Mouse (Mus musculus): ENCODE results near the gene Ip6k3. TPM values are rescaled to one million over a fixed set of nuclear protein-coding genes. Genes with fewer than 3 reads are reported as not detected.
A peak's percentile ranks its signal among the peaks of the same experiment; 100 is the strongest.

Gene Ip6k3
- polyA plus RNA-seq, 1 experiment from 2014 or later = 0.21 TPM

GRCm38 (mm10) chr17:27129291-27129690, 38.3 kb downstream of the Ip6k3 start:
- Histone ChIP-seq H3K9me3 (no peaks in the 10 kb centered on the region), H3K4me1 (peaks cover 42% of the 10 kb centered on the region), H3K27me3 (replicated peaks) (no peaks in the 10 kb centered on the region), H3K4me3 (replicated peaks) (no peak overlapping the region), H3K9ac (no peak overlapping the region), H3K36me3 (peaks cover 8% of the 10 kb centered on the region; the same call in 1 of the 2 replicates), H3K27ac (no peak overlapping the region), H3K4me2 (no peak overlapping the region)
- ATAC-seq (ENCODE audit: insufficient read depth, low FRiP score, low read depth) = no peak
- WGBS = 77% methylated on average over 13 of the region's 13 CpGs

- Histone ChIP-seq H3K27me3 (replicated peaks) (no peaks in the 10 kb centered on the region), H3K4me1 (peaks cover 37% of the 10 kb centered on the region), H3K36me3 (peaks cover 13% of the 10 kb centered on the region; the same call in 1 of the 2 replicates), H3K4me3 (replicated peaks) (no peak overlapping the region), H3K9ac (no peak overlapping the region), H3K9me3 (no peaks in the 10 kb centered on the region), H3K4me2 (no peak overlapping the region), H3K27ac (no peak overlapping the region)
- WGBS = 83% methylated on average over 5 of the region's 5 CpGs
- ATAC-seq (ENCODE audit: insufficient read depth, low FRiP score, low read depth) = no peak; the same call in 1 of the 2 replicates
Measured at GRCm38 (mm10) chr17:27128189-27128588, 39.4 kb downstream of the Ip6k3 start.

GRCm38 (mm10) chr17:27126974-27127373, 40.6 kb downstream of the Ip6k3 start:
- H3K4me2 ChIP-seq = no peak overlapping the region
- no peak overlapping the region for H3K4me3 ChIP-seq (replicated peaks)
- H3K4me1 ChIP-seq = peaks cover 36% of the 10 kb centered on the region
- ATAC-seq (ENCODE audit: insufficient read depth, low FRiP score, low read depth) = no peak
- H3K9me3 ChIP-seq = no peaks in the 10 kb centered on the region
- no peaks in the 10 kb centered on the region for H3K27me3 ChIP-seq (replicated peaks)
- no peak overlapping the region for H3K27ac ChIP-seq
- 65% methylated on average over 10 of the region's 10 CpGs for WGBS
- peaks cover 25% of the 10 kb centered on the region for H3K36me3 ChIP-seq
- no peak overlapping the region for H3K9ac ChIP-seq

- no peak overlapping the region for H3K4me3 ChIP-seq (replicated peaks)
- no peaks in the 10 kb centered on the region for H3K9me3 ChIP-seq
- ATAC-seq (ENCODE audit: insufficient read depth, low FRiP score, low read depth) = no peak
- H3K4me1 ChIP-seq = peaks cover 33% of the 10 kb centered on the region
- H3K27me3 ChIP-seq (replicated peaks) = no peaks in the 10 kb centered on the region
- no peak overlapping the region for H3K9ac ChIP-seq
- no peak overlapping the region for H3K27ac ChIP-seq
- 87% methylated on average over 11 of the region's 11 CpGs for WGBS
- no peak overlapping the region for H3K4me2 ChIP-seq
- peaks cover 32% of the 10 kb centered on the region for H3K36me3 ChIP-seq
Measured at GRCm38 (mm10) chr17:27125669-27126202, 41.9 kb downstream of the Ip6k3 start.

- H3K27me3 ChIP-seq (replicated peaks) = no peaks in the 10 kb centered on the region
- no peak overlapping the region for H3K9ac ChIP-seq
- WGBS = 36% methylated on average over 12 of the region's 12 CpGs
- H3K27ac ChIP-seq = 0 out of 2 replicates have a peak overlapping the region, but pooled peaks have one; percentile 12
- no peak overlapping the region for H3K4me3 ChIP-seq (replicated peaks)
- ATAC-seq (ENCODE audit: insufficient read depth, low FRiP score, low read depth) = no peak
- peaks cover 32% of the 10 kb centered on the region for H3K36me3 ChIP-seq
- no peak overlapping the region for H3K4me2 ChIP-seq
- H3K9me3 ChIP-seq = no peaks in the 10 kb centered on the region
- peaks cover 33% of the 10 kb centered on the region for H3K4me1 ChIP-seq
Measured at GRCm38 (mm10) chr17:27125185-27125584, 42.4 kb downstream of the Ip6k3 start.

- Histone ChIP-seq H3K9me3 (no peaks in the 10 kb centered on the region), H3K4me2 (no peak overlapping the region), H3K27ac (no peak overlapping the region), H3K9ac (no peak overlapping the region), H3K4me1 (peaks cover 24% of the 10 kb centered on the region), H3K4me3 (replicated peaks) (no peak overlapping the region), H3K27me3 (replicated peaks) (no peaks in the 10 kb centered on the region), H3K36me3 (peaks cover 32% of the 10 kb centered on the region)
- 88% methylated on average over 7 of the region's 7 CpGs for WGBS
- ATAC-seq (ENCODE audit: insufficient read depth, low FRiP score, low read depth) = no peak; the same call in 1 of the 2 replicates
Measured at GRCm38 (mm10) chr17:27123813-27124375, 43.7 kb downstream of the Ip6k3 start.

- Histone ChIP-seq H3K27me3 (replicated peaks) (no peaks in the 10 kb centered on the region), H3K36me3 (peaks cover 32% of the 10 kb centered on the region), H3K27ac (no peak overlapping the region), H3K9ac (no peak overlapping the region), H3K4me3 (replicated peaks) (no peak overlapping the region), H3K4me2 (no peak overlapping the region), H3K9me3 (no peaks in the 10 kb centered on the region), H3K4me1 (peaks cover 26% of the 10 kb centered on the region)
- ATAC-seq (ENCODE audit: insufficient read depth, low FRiP score, low read depth) = no peak
- WGBS = 88% methylated on average over 2 of the region's 2 CpGs
Measured at GRCm38 (mm10) chr17:27123103-27123502, 44.5 kb downstream of the Ip6k3 start.

- ATAC-seq (ENCODE audit: insufficient read depth, low FRiP score, low read depth) = no peak
- Histone ChIP-seq H3K36me3 (peaks cover 35% of the 10 kb centered on the region), H3K4me1 (peaks cover 26% of the 10 kb centered on the region), H3K4me3 (replicated peaks) (no peak overlapping the region), H3K4me2 (no peak overlapping the region), H3K9me3 (no peaks in the 10 kb centered on the region), H3K27ac (no peak overlapping the region), H3K27me3 (replicated peaks) (no peaks in the 10 kb centered on the region), H3K9ac (no peak overlapping the region)
- WGBS = 61% methylated on average over 11 of the region's 11 CpGs
Measured at GRCm38 (mm10) chr17:27122701-27123100, 44.9 kb downstream of the Ip6k3 start.

GRCm38 (mm10) chr17:27121781-27122180, 45.8 kb downstream of the Ip6k3 start:
- Histone ChIP-seq H3K9ac (no peak overlapping the region), H3K4me1 (peaks cover 26% of the 10 kb centered on the region), H3K4me3 (replicated peaks) (no peak overlapping the region), H3K4me2 (no peak overlapping the region), H3K27ac (no peak overlapping the region), H3K9me3 (no peaks in the 10 kb centered on the region), H3K27me3 (replicated peaks) (no peaks in the 10 kb centered on the region), H3K36me3 (peaks cover 42% of the 10 kb centered on the region)
- ATAC-seq (ENCODE audit: insufficient read depth, low FRiP score, low read depth) = peak; percentile 48; the same call in 1 of the 2 replicates
- 78% methylated on average over 7 of the region's 7 CpGs for WGBS

- Histone ChIP-seq H3K27me3 (replicated peaks) (no peaks in the 10 kb centered on the region), H3K4me1 (peaks cover 26% of the 10 kb centered on the region), H3K27ac (0 out of 2 replicates have a peak overlapping the region, but pooled peaks have one; percentile 35), H3K9ac (no peak overlapping the region), H3K4me3 (replicated peaks) (no peak overlapping the region), H3K9me3 (no peaks in the 10 kb centered on the region), H3K4me2 (no peak overlapping the region), H3K36me3 (peaks cover 47% of the 10 kb centered on the region)
- ATAC-seq (ENCODE audit: insufficient read depth, low FRiP score, low read depth) = no peak
- WGBS = 51% methylated on average over 14 of the region's 14 CpGs
Measured at GRCm38 (mm10) chr17:27121266-27121665, 46.3 kb downstream of the Ip6k3 start.

GRCm38 (mm10) chr17:27120561-27121024, 47.0 kb downstream of the Ip6k3 start:
- peaks cover 50% of the 10 kb centered on the region for H3K36me3 ChIP-seq
- 19% methylated on average over 18 of the region's 18 CpGs for whole genome bisulfite sequencing
- no peak overlapping the region for H3K9ac ChIP-seq

GRCm38 (mm10) chr17:27119954-27120353, 47.6 kb downstream of the Ip6k3 start:
- no peak for ATAC-seq (ENCODE audit: insufficient read depth, low FRiP score, low read depth)
- Histone ChIP-seq H3K9me3 (no peaks in the 10 kb centered on the region), H3K4me3 (replicated peaks) (no peak overlapping the region), H3K9ac (no peak overlapping the region; the same call in 1 of the 2 replicates), H3K27ac (no peak overlapping the region), H3K4me1 (peaks cover 26% of the 10 kb centered on the region), H3K27me3 (replicated peaks) (no peaks in the 10 kb centered on the region), H3K36me3 (peaks cover 45% of the 10 kb centered on the region), H3K4me2 (no peak overlapping the region)
- WGBS = 67% methylated on average over 8 of the region's 8 CpGs

More at GRCm38 (mm10) chr17:27120561-27121024, 47.0 kb downstream of the Ip6k3 start:
- Histone ChIP-seq H3K4me3 (replicated peaks) (no peak overlapping the region), H3K27me3 (replicated peaks) (no peaks in the 10 kb centered on the region), H3K9me3 (no peaks in the 10 kb centered on the region), H3K4me2 (no peak overlapping the region; the same call in 1 of the 2 replicates), H3K27ac (peak overlapping the region; percentile 35; the same call in 1 of the 2 replicates), H3K4me1 (peaks cover 26% of the 10 kb centered on the region)
- ATAC-seq (ENCODE audit: insufficient read depth, low FRiP score, low read depth) = no peak

Measured in stomach, embryonic 15.5 days (tissue).